Mouse (Mus musculus) bone marrow macrophage, adult 2 months (primary cell): ENCODE results near the gene Fgd2.

Experiments used
- CTCF ChIP-seq: IDR thresholded peaks from 2 replicates; pipeline ENCODE4 v1.5.1; 2012; ENCODE audit warnings: low read depth, mild to moderate bottlenecking, low read length, moderate library complexity
- POLR2A ChIP-seq: IDR thresholded peaks from 2 replicates; pipeline ENCODE4 v1.6.1; 2012; ENCODE audit warnings: mild to moderate bottlenecking, low read depth, low read length, borderline replicate concordance

DNA sequence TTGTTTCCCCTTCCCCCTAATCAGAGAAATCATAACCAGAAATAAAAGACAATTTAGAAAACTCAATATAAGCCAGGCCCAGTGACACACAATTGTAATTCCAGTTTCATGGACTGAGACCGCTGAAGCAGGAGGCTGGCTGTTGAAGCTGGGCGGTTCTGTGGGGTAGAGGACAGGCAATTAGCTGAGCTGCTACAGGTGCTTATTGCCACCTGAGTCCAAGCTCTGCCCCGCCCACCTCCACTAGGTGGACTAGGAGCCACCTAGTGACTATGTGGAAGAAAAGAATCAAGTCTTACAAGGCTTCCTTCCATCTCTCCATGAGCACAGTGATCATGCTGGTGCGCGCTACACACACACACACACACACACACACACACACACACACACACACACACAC lies 56.0 kb downstream of the Fgd2 start:
- TF ChIP-seq CTCF (no peak), POLR2A (no peak)
